ENCODE assay signal across 23 mouse cellular contexts in the genomic region with DNA sequence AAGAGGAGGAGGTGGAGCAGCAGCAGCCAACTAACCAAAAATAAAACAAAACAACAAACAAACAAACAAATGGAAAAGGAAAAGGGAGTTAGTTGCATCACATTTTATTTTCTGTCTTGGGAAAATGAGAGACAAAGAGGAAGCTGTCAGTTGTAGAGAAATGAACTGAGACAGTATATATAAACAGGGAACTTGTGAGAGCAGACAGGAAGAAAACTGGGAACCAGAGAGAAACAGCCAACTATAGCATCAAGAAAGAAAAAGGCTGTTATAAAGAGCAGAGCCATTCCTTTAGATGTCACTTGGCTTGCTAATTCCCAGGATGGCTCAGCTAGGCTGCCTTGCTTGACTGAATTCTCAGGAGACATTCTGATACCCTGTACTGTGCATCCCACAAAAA. TPM values are rescaled to one million over a fixed set of nuclear protein-coding genes. Genes with fewer than 3 reads are reported as not detected.
A peak's percentile ranks its signal among the peaks of the same experiment; 100 is the strongest.
DNase-seq lines count a peak whose midpoint lies in the region; ATAC-seq and TF ChIP-seq lines count a peak whose summit lies in the region.
"Had no signal": no experiment of that assay in that cellular context is flagged by ENCODE, and none has a peak within 500 bp of the region (broad histone marks: within the 10 kb centered on the region; RNA-seq: fewer than 3 reads in every experiment).

No protein-coding gene starts in this region.

- DNase-seq in layer of hippocampus, adult 2 months (ENCODE audit: low spot score in 2 of 2): no peak
- DNase-seq in layer of hippocampus, postnatal 36 days: no peak
- peak; percentile 50 for DNase-seq in MEL (ENCODE audit: low read depth, low spot score)
- DNase-seq in left cerebral cortex, adult 8-10 months (ENCODE audit: low spot score in 2 of 2): no peak
- DNase-seq: adrenal gland, adult 8-10 months; adrenal gland, postnatal 25 days; cerebellum, adult 18-20 months; cerebellum, adult 9-10 months; cerebellum, postnatal 14 days; gastrocnemius, postnatal 25 days; heart, adult 2 months; heart, postnatal 14 days; heart, postnatal 4 days had no signal

- H3K27ac ChIP-seq in layer of hippocampus, adult 2 months: peak overlapping the region; percentile 77
- peak overlapping the region; percentile 57 for H3K27ac ChIP-seq in MEL (ENCODE audit: control insufficient read depth, low read depth, low read length)
- peak overlapping the region; percentile 24; the same call in 1 of the 2 replicates for H3K27ac ChIP-seq in bone marrow macrophage, adult 2 months (ENCODE audit: insufficient read depth, low read depth, low read length)
- H3K27ac ChIP-seq: embryonic facial prominence, embryonic 12.5 days; embryonic facial prominence, embryonic 15.5 days; forebrain, embryonic 12.5 days; forebrain, embryonic 15.5 days; heart, adult 2 months; heart, embryonic 10.5 days; heart, embryonic 13.5 days; hindbrain, embryonic 14.5 days; hindbrain, postnatal 0 days had no signal

- peaks cover 19 to 24% of the 10 kb centered on the region in 2 experiments for H3K4me1 ChIP-seq in MEL (ENCODE audit: control insufficient read depth in 1 of 2, insufficient read depth in 2 of 2, low read length in 2 of 2)
- peaks cover 27% of the 10 kb centered on the region for H3K4me1 ChIP-seq in bone marrow macrophage, adult 2 months (ENCODE audit: control insufficient read depth, insufficient read depth, low read length)
- H3K4me1 ChIP-seq: embryonic facial prominence, embryonic 12.5 days; embryonic facial prominence, embryonic 15.5 days; forebrain, embryonic 12.5 days; heart, embryonic 10.5 days had no signal

- H3K9me3 ChIP-seq in MEL (replicated peaks; ENCODE audit: insufficient read depth, low read length): no peaks in the 10 kb centered on the region
- H3K9me3 ChIP-seq: embryonic facial prominence, embryonic 12.5 days; embryonic facial prominence, embryonic 15.5 days; forebrain, embryonic 12.5 days; forebrain, embryonic 15.5 days; heart, embryonic 10.5 days; heart, embryonic 13.5 days had no signal

- TF ChIP-seq CTCF in layer of hippocampus, adult 2 months (conservative IDR thresholded peaks at IDR 0.05): no peak
- no peak for TF ChIP-seq CTCF in MEL (IDR thresholded peaks at IDR 0.05 in 2 of 3, conservative IDR thresholded peaks at IDR 0.05 in 1 of 3; ENCODE audit: control insufficient read depth in 1 of 3, insufficient read depth in 1 of 3, low read depth in 2 of 3, low read length in 3 of 3, poor library complexity in 1 of 3, severe bottlenecking in 1 of 3)
- no peak for TF ChIP-seq CTCF in bone marrow macrophage, adult 2 months (IDR thresholded peaks at IDR 0.05; ENCODE audit: low read depth, low read length)

- peaks cover 0 to 34% of the 10 kb centered on the region in 2 experiments; a peak in 2 of 4 replicates for H3K36me3 ChIP-seq in MEL (ENCODE audit: control insufficient read depth in 1 of 2, insufficient read depth in 2 of 2, low read length in 2 of 2)
- H3K36me3 ChIP-seq: embryonic facial prominence, embryonic 12.5 days; embryonic facial prominence, embryonic 15.5 days; forebrain, embryonic 12.5 days; forebrain, embryonic 15.5 days; heart, embryonic 10.5 days; heart, embryonic 13.5 days had no signal

- no peak overlapping the region for H3K4me3 ChIP-seq in layer of hippocampus, adult 2 months
- no peak overlapping the region for H3K4me3 ChIP-seq in MEL (ENCODE audit: control insufficient read depth in 1 of 2, insufficient read depth in 1 of 2, low read depth in 2 of 2, low read length in 2 of 2)
- no peak overlapping the region for H3K4me3 ChIP-seq in bone marrow macrophage, adult 2 months (ENCODE audit: insufficient read depth, low read length)
- H3K4me3 ChIP-seq: embryonic facial prominence, embryonic 12.5 days; embryonic facial prominence, embryonic 15.5 days; forebrain, embryonic 12.5 days; forebrain, embryonic 15.5 days; heart, adult 2 months; heart, embryonic 10.5 days; heart, embryonic 13.5 days had no signal

- no peak for TF ChIP-seq RAD21 in MEL (IDR thresholded peaks at IDR 0.05; ENCODE audit: low read depth, low read length)

- peak overlapping the region; percentile 21; the same call in 1 of the 2 replicates for H3K9ac ChIP-seq in MEL (ENCODE audit: control insufficient read depth, low read depth, low read length, poor library complexity, severe bottlenecking)
- H3K9ac ChIP-seq: embryonic facial prominence, embryonic 12.5 days; embryonic facial prominence, embryonic 15.5 days; forebrain, embryonic 12.5 days; forebrain, embryonic 15.5 days; heart, embryonic 13.5 days; hindbrain, embryonic 14.5 days had no signal

- H3K27me3 ChIP-seq in MEL (ENCODE audit: control insufficient read depth in 1 of 2, insufficient read depth in 2 of 2, low read length in 2 of 2): no peaks in the 10 kb centered on the region
- H3K27me3 ChIP-seq: embryonic facial prominence, embryonic 12.5 days; embryonic facial prominence, embryonic 15.5 days; forebrain, embryonic 12.5 days; forebrain, embryonic 15.5 days; heart, embryonic 13.5 days had no signal

- no peak for TF ChIP-seq POLR2A in MEL (IDR thresholded peaks at IDR 0.05; ENCODE audit: control insufficient read depth in 1 of 2, insufficient read depth in 1 of 2, low read depth in 1 of 2, low read length in 2 of 2, poor library complexity in 1 of 2)
- TF ChIP-seq POLR2A in bone marrow macrophage, adult 2 months (IDR thresholded peaks at IDR 0.05; ENCODE audit: borderline replicate concordance, low read depth, low read length): no peak

- peak; percentile 42 for ATAC-seq in megakaryocyte progenitor cell, adult 5-6 weeks (replicated peaks; ENCODE audit: poor library complexity)
- ATAC-seq: forebrain, embryonic 15.5 days; hindbrain, postnatal 0 days had no signal

- no peak; a peak in 1 of 4 replicates for TF ChIP-seq EP300 in MEL (IDR thresholded peaks at IDR 0.05; ENCODE audit: low read depth in 1 of 2, low read length in 2 of 2)

- H3K79me2 ChIP-seq in MEL (ENCODE audit: control insufficient read depth, insufficient read depth, low read length, poor library complexity): peaks cover 8% of the 10 kb centered on the region

TF ChIP-seq in MEL, 35 proteins besides CTCF, POLR2A, EP300 and RAD21:
- TF ChIP-seq SMC3 (IDR thresholded peaks at IDR 0.05; ENCODE audit: low read depth, low read length) (no peak), UBTF (IDR thresholded peaks at IDR 0.05; ENCODE audit: borderline replicate concordance, insufficient read depth, low read depth, low read length) (no peak), NRF1 (IDR thresholded peaks at IDR 0.05; ENCODE audit: insufficient read depth, low read depth, low read length, poor library complexity, severe bottlenecking) (no peak), JUND (IDR thresholded peaks at IDR 0.05; ENCODE audit: low read depth, low read length) (no peak), HCFC1 (IDR thresholded peaks at IDR 0.05; ENCODE audit: low read depth, low read length) (no peak), ETS1 (IDR thresholded peaks at IDR 0.05; ENCODE audit: low read depth, low read length) (no peak), BHLHE40 (IDR thresholded peaks at IDR 0.05; ENCODE audit: borderline replicate concordance, low read depth, low read length) (no peak), POLR2AphosphoS5 (IDR thresholded peaks at IDR 0.05; ENCODE audit: borderline replicate concordance, low read depth, low read length) (no peak), USF2 (IDR thresholded peaks at IDR 0.05; ENCODE audit: borderline replicate concordance in 1 of 2, insufficient read depth in 1 of 2, low read depth in 1 of 2, low read length in 2 of 2) (no peak), CHD1 (IDR thresholded peaks at IDR 0.05; ENCODE audit: low read depth, low read length) (no peak), MAFK (IDR thresholded peaks at IDR 0.05; ENCODE audit: borderline replicate concordance, low read depth, low read length) (no peak), ZMIZ1 (IDR thresholded peaks at IDR 0.05; ENCODE audit: low read depth, low read length) (no peak), MEF2A (IDR thresholded peaks at IDR 0.05; ENCODE audit: extremely low read depth, insufficient replicate concordance, low read depth, low read length, poor library complexity, severe bottlenecking) (no peak), CHD2 (IDR thresholded peaks at IDR 0.05; ENCODE audit: low read length) (no peak), MXI1 (IDR thresholded peaks at IDR 0.05; ENCODE audit: low read depth, low read length) (no peak)

RNA-seq across cellular contexts. Expression of a gene that starts 43.5 kb away (rescaled TPM):
- 10 to 100 TPM; 39.5 to 45.2 TPM for total RNA-seq in layer of hippocampus, adult 2 months (2021)
- total RNA-seq in layer of hippocampus, postnatal 36 days (2021): 10 to 100 TPM; 37.8 to 43.5 TPM
- total RNA-seq in MEL (2012; rRNA removed): 7.5 and 11.0 TPM in 2 replicates
- 10 to 100 TPM in 1 of 2 experiments, not detected in 1; 12.1 TPM for polyA plus RNA-seq in MEL (2012; ENCODE audit: insufficient read depth in 1 of 2, insufficient read length in 2 of 2, low read depth in 1 of 2, low replicate concordance in 2 of 2, missing spikeins in 1 of 2)
- polyA plus RNA-seq in bone marrow macrophage, adult 2 months (2012; ENCODE audit: insufficient read depth, insufficient read length, missing spikeins): 12.7 and 13.8 TPM in 2 replicates
- 27.1 and 27.3 TPM in 2 replicates for total RNA-seq in megakaryocyte progenitor cell, adult 5-6 weeks (2015)
- 12.3 and 19.8 TPM in 2 replicates for total RNA-seq in megakaryocyte progenitor cell, adult 5-6 weeks (2017)
- total RNA-seq in left cerebral cortex, adult 8-10 months (2022): 10 to 100 TPM; 41.2 to 49.3 (median 43.6) TPM

Comparison
In these comparisons a context has a peak if more than half of its experiments do, and no peak if none do; other contexts are left out.
1. H3K27ac ChIP-seq: peak in every context shown above with its lines; median percentile 77 in layer of hippocampus, adult 2 months; 57 in MEL; 24 in bone marrow macrophage, adult 2 months.